ENCODE assay signal across 31 mouse cellular contexts in genomic region chr1:135233961-135234360, GRCm38 (mm10). TPM values are rescaled to one million over a fixed set of nuclear protein-coding genes. Genes with fewer than 3 reads are reported as not detected.
DNase-seq lines count a peak whose midpoint lies in the region; TF ChIP-seq lines count a peak whose summit lies in the region.
"Had no signal": no experiment of that assay in that cellular context is flagged by ENCODE, and none has a peak within 500 bp of the region (broad histone marks: within the 10 kb centered on the region; RNA-seq: fewer than 3 reads in every experiment).

No protein-coding gene starts in this region.

- DNase-seq in adrenal gland, adult 2 months = peak; percentile 13
- no peak for DNase-seq in adrenal gland, postnatal 4 days (ENCODE audit: low spot score in 2 of 2)
- DNase-seq in kidney, postnatal 14 days = peak; percentile 32
- no peak for DNase-seq in kidney, adult 9 months
- DNase-seq in adipocyte (ENCODE audit: low spot score) = peak; percentile 26
- no peak for DNase-seq in spleen, postnatal 4 days (ENCODE audit: low spot score in 2 of 2)
- DNase-seq in left cerebral cortex, postnatal 36 days (ENCODE audit: low spot score in 2 of 2) = no peak
- DNase-seq: adrenal gland, postnatal 36 days; cerebellum, adult 8-10 months; gastrocnemius, postnatal 10 days; heart, postnatal 14 days; layer of hippocampus, adult 9-11 months; liver; lung, embryonic 14.5 days; lung, postnatal 4 days; right cerebral cortex, adult 18-20 months; thymus, adult 18-20 months; thymus, postnatal 25 days had no signal

- intact Hi-C loops in left cerebral cortex, postnatal 36 days (cut with DNase I) = no loop called here

- no peak overlapping the region for H3K4me3 ChIP-seq in small intestine, adult 2 months (ENCODE audit: low read depth, low read length)
- H3K4me3 ChIP-seq: embryonic facial prominence, embryonic 10.5 days; embryonic facial prominence, embryonic 15.5 days; forebrain, embryonic 12.5 days; hindbrain, embryonic 13.5 days; megakaryocyte, embryonic 14.5 days; midbrain, embryonic 12.5 days; myocyte; neural tube, embryonic 12.5 days had no signal

- H3K36me3 ChIP-seq in small intestine, adult 2 months (ENCODE audit: control insufficient read depth, insufficient read depth, low read length) = no peaks in the 10 kb centered on the region
- H3K36me3 ChIP-seq: embryonic facial prominence, embryonic 10.5 days; embryonic facial prominence, embryonic 15.5 days; forebrain, embryonic 12.5 days; hindbrain, embryonic 13.5 days; midbrain, embryonic 12.5 days; neural tube, embryonic 12.5 days had no signal

- peaks cover 21% of the 10 kb centered on the region for H3K4me1 ChIP-seq in small intestine, adult 2 months (ENCODE audit: control insufficient read depth, insufficient read depth, insufficient read length, low read length)
- H3K4me1 ChIP-seq: embryonic facial prominence, embryonic 15.5 days; forebrain, embryonic 12.5 days; hindbrain, embryonic 13.5 days; midbrain, embryonic 12.5 days; neural tube, embryonic 12.5 days had no signal

- TF ChIP-seq CTCF in small intestine, adult 2 months (IDR thresholded peaks at IDR 0.05; ENCODE audit: extremely low read depth, insufficient read length, insufficient replicate concordance, low read depth, low read length) = no peak

- no peaks in the 10 kb centered on the region for H3K27me3 ChIP-seq in small intestine, adult 2 months (ENCODE audit: control insufficient read depth, insufficient read depth, low read length)
- H3K27me3 ChIP-seq: CH12.LX; embryonic facial prominence, embryonic 15.5 days; hindbrain, embryonic 13.5 days; midbrain, embryonic 12.5 days; neural tube, embryonic 12.5 days had no signal

- no peak for TF ChIP-seq POLR2A in small intestine, adult 2 months (IDR thresholded peaks at IDR 0.05; ENCODE audit: low read depth, low read length)

- H3K27ac ChIP-seq in small intestine, adult 2 months (ENCODE audit: insufficient read depth, low read depth, low read length) = peak overlapping the region; percentile 92
- H3K27ac ChIP-seq: embryonic facial prominence, embryonic 10.5 days; embryonic facial prominence, embryonic 15.5 days; forebrain, embryonic 12.5 days; hindbrain, embryonic 13.5 days; liver, embryonic 14.5 days; midbrain, embryonic 12.5 days; neural tube, embryonic 12.5 days had no signal

- WGBS in small intestine, adult 2 months = 31% methylated on average over 6 of the region's 6 CpGs

RNA-seq across cellular contexts. Expression of gene Elf3, which starts 24.4 kb away (rescaled TPM):
- total RNA-seq in adrenal gland, adult 2 months (2021) = under 1 TPM in 1 of 2 experiments, not detected in 1; 0.38 TPM
- 0.10 and 0.46 TPM in 2 replicates for polyA plus RNA-seq in adrenal gland, adult 2 months (2012; rRNA removed)
- total RNA-seq in adrenal gland, postnatal 4 days (2021) = 1 to 10 TPM in 1 of 2 experiments, under 1 TPM in 1; 0.37 to 4.7 TPM
- polyA plus RNA-seq in small intestine, adult 2 months (2012; rRNA removed) = 110 and 185 TPM in 2 replicates
- total RNA-seq in left cerebral cortex, postnatal 36 days (2021) = not detected
- total RNA-seq: adrenal gland, postnatal 36 days; left cerebral cortex, postnatal 10 days had no signal
- polyA plus RNA-seq: C2C12 had no signal

RNA-seq across cellular contexts. Expression of gene Rnpep, which starts 49.9 kb away (rescaled TPM):
- total RNA-seq in adrenal gland, adult 2 months (2021) = 10 to 100 TPM; 50.5 to 60.8 TPM
- 41.1 and 41.6 TPM in 2 replicates for polyA plus RNA-seq in adrenal gland, adult 2 months (2012; rRNA removed)
- 10 to 100 TPM; 47.3 to 48.8 TPM for total RNA-seq in adrenal gland, postnatal 4 days (2021)
- 66.3 and 103 TPM in 2 replicates for polyA plus RNA-seq in small intestine, adult 2 months (2012; rRNA removed)
- total RNA-seq in left cerebral cortex, postnatal 36 days (2021) = 10 to 100 TPM; 48.2 to 64.4 TPM

Comparison
In these comparisons a context has a peak if more than half of its experiments do, and no peak if none do; other contexts are left out.
1. DNase-seq: peak in adrenal gland, adult 2 months (single experiment), kidney, postnatal 14 days (single experiment) and adipocyte (single experiment); none in adrenal gland, postnatal 4 days (0 of 2), kidney, adult 9 months (single experiment), spleen, postnatal 4 days (0 of 2) and left cerebral cortex, postnatal 36 days (0 of 2).